ENCODE assay signal across 8 mouse cellular contexts in the genomic region with DNA sequence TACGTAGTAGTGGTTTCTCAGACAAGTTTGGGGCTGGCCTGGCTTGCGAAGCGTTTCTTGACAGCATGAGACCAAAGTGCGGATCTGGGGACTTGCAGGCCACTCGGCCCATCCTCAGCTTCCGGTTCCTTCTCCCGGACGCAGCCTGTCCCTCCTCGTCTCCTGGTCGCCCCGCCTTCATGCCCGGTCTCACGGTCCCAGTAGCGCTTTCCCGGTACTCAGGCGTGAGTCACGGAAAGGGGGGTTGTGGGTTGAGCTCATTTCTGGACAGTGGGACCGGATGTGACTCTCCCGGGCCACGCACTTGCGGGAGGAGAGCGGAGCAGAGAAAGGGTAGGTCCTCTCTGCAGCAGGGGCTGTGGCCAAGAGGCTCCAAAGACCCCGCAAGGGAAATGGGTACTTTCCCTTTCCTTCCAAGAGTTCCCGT. TPM values are rescaled to one million over a fixed set of nuclear protein-coding genes. Genes with fewer than 3 reads are reported as not detected.
A peak's percentile ranks its signal among the peaks of the same experiment; 100 is the strongest.
DNase-seq lines count a peak whose midpoint lies in the region; ATAC-seq and TF ChIP-seq lines count a peak whose summit lies in the region.

Gene Cfap126 (plus strand): TSS at position 46 of the 427 bp plus-strand sequence.

- H3K9me3 ChIP-seq in embryonic facial prominence, embryonic 12.5 days, result no peaks in the 10 kb centered on the region
- H3K9me3 ChIP-seq in limb, embryonic 13.5 days, result no peaks in the 10 kb centered on the region
- H3K9me3 ChIP-seq in midbrain, embryonic 14.5 days (ENCODE audit: control insufficient read depth, low read length), result no peaks in the 10 kb centered on the region

- TF ChIP-seq POLR2A in heart, adult 2 months (IDR thresholded peaks at IDR 0.05; ENCODE audit: insufficient read depth, low read depth, low read length), result peak; percentile 97
- TF ChIP-seq POLR2A in kidney, adult 2 months (IDR thresholded peaks at IDR 0.05; ENCODE audit: low read depth, low read length), result peak; percentile 34

- under 1% methylated on average over 24 of the region's 24 CpGs for WGBS in embryonic facial prominence, embryonic 12.5 days
- under 1% methylated on average over 24 of the region's 24 CpGs for WGBS in heart, adult 2 months
- 1% methylated on average over 24 of the region's 24 CpGs for WGBS in kidney, adult 2 months
- 1% methylated on average over 24 of the region's 24 CpGs for WGBS in limb, embryonic 13.5 days
- under 1% methylated on average over 24 of the region's 24 CpGs for WGBS in midbrain, embryonic 14.5 days

- TF ChIP-seq CTCF in heart, adult 2 months (IDR thresholded peaks at IDR 0.05), result no peak
- no peak for TF ChIP-seq CTCF in kidney, adult 2 months (conservative IDR thresholded peaks at IDR 0.05; ENCODE audit: insufficient read depth, insufficient read length, low read depth, low read length)

- H3K4me1 ChIP-seq in embryonic facial prominence, embryonic 12.5 days, result peaks cover 5% of the 10 kb centered on the region; the same call in 1 of the 2 replicates
- H3K4me1 ChIP-seq in heart, adult 2 months (ENCODE audit: control insufficient read depth, insufficient read depth, low read length), result peaks cover 3% of the 10 kb centered on the region
- peaks cover 3% of the 10 kb centered on the region; the same call in 1 of the 2 replicates for H3K4me1 ChIP-seq in kidney, adult 2 months (ENCODE audit: control insufficient read depth, insufficient read depth, low read length)
- peaks cover 9% of the 10 kb centered on the region for H3K4me1 ChIP-seq in limb, embryonic 13.5 days
- no peaks in the 10 kb centered on the region for H3K4me1 ChIP-seq in midbrain, embryonic 14.5 days (ENCODE audit: control insufficient read depth, insufficient read depth, low read length)

- peak; percentile 3; the same call in 1 of the 2 replicates for ATAC-seq in embryonic facial prominence, embryonic 12.5 days (ENCODE audit: insufficient number of reproducible peaks, insufficient read depth, low FRiP score, low TSS enrichment)
- ATAC-seq in limb, embryonic 13.5 days (ENCODE audit: low FRiP score, low read depth), result no peak
- ATAC-seq in midbrain, embryonic 14.5 days (ENCODE audit: low FRiP score, low TSS enrichment), result no peak

- H3K27ac ChIP-seq in embryonic facial prominence, embryonic 12.5 days, result peak within 1 kb of the TSS; percentile 63
- peak within 1 kb of the TSS; percentile 88 for H3K27ac ChIP-seq in heart, adult 2 months
- H3K27ac ChIP-seq in kidney, adult 2 months (ENCODE audit: insufficient read depth, low read depth, low read length), result peak within 1 kb of the TSS; percentile 91
- H3K27ac ChIP-seq in limb, embryonic 13.5 days, result peak within 1 kb of the TSS; percentile 56; the same call in 1 of the 2 replicates
- H3K27ac ChIP-seq in midbrain, embryonic 14.5 days (replicated peaks; ENCODE audit: low read depth, low read length), result no peak within 1 kb of the TSS; the same call in 1 of the 2 replicates

- peak; percentile 39; the same call in 1 of the 2 replicates for TF ChIP-seq EP300 in heart, adult 2 months (IDR thresholded peaks at IDR 0.05; ENCODE audit: insufficient read depth, low read depth, low read length)

- H3K4me3 ChIP-seq in embryonic facial prominence, embryonic 12.5 days, result peak within 1 kb of the TSS; percentile 55
- peak within 1 kb of the TSS; percentile 79 for H3K4me3 ChIP-seq in heart, adult 2 months
- H3K4me3 ChIP-seq in kidney, adult 2 months (ENCODE audit: insufficient read depth, low read depth, low read length), result peak within 1 kb of the TSS; percentile 82
- peak within 1 kb of the TSS; percentile 52 for H3K4me3 ChIP-seq in limb, embryonic 13.5 days
- H3K4me3 ChIP-seq in midbrain, embryonic 14.5 days (replicated peaks; ENCODE audit: low read depth, low read length), result peak within 1 kb of the TSS; percentile 44

- peak within 1 kb of the TSS; percentile 63 for H3K9ac ChIP-seq in embryonic facial prominence, embryonic 12.5 days
- peak within 1 kb of the TSS; percentile 68 for H3K9ac ChIP-seq in heart, adult 2 months (ENCODE audit: low read depth, low read length)
- H3K9ac ChIP-seq in limb, embryonic 13.5 days, result peak within 1 kb of the TSS; percentile 77
- H3K9ac ChIP-seq in midbrain, embryonic 14.5 days (replicated peaks; ENCODE audit: low read length), result peak within 1 kb of the TSS; percentile 45

- intact Hi-C loops in heart, adult 2 months (cut with DNase I), result loop anchor here (5.0 to 10.0 kb wide), 2 partner anchors 213 to 361 kb away; partner anchors contain the start of gene Dedd

- peak; percentile 68 for DNase-seq in layer of hippocampus, adult 11-12 months (ENCODE audit: low spot score)
- no peak for DNase-seq in layer of hippocampus, adult 9-10 months (ENCODE audit: low spot score)
- peak; percentile 87 to 93 for DNase-seq in heart, adult 2 months
- DNase-seq in kidney, adult 2 months, result peak; percentile 95
- DNase-seq in midbrain, embryonic 14.5 days, result peak; percentile 59
- DNase-seq in spleen, adult 18-20 months, result peak; percentile 50 to 55

- no peaks in the 10 kb centered on the region for H3K79me2 ChIP-seq in heart, adult 2 months (replicated peaks; ENCODE audit: control insufficient read depth, insufficient read depth, low read length)

- H3K36me3 ChIP-seq in embryonic facial prominence, embryonic 12.5 days, result no peaks in the 10 kb centered on the region
- H3K36me3 ChIP-seq in heart, adult 2 months (ENCODE audit: control insufficient read depth, insufficient read depth, low read length), result 0 out of 2 replicates have a peak, but pooled peaks cover 2% of the 10 kb centered on the region
- H3K36me3 ChIP-seq in kidney, adult 2 months (ENCODE audit: control insufficient read depth, insufficient read depth, low read length), result no peaks in the 10 kb centered on the region
- H3K36me3 ChIP-seq in limb, embryonic 13.5 days, result no peaks in the 10 kb centered on the region
- no peaks in the 10 kb centered on the region for H3K36me3 ChIP-seq in midbrain, embryonic 14.5 days (ENCODE audit: control insufficient read depth, insufficient read depth, low read length)

- no peaks in the 10 kb centered on the region for H3K27me3 ChIP-seq in embryonic facial prominence, embryonic 12.5 days
- H3K27me3 ChIP-seq in heart, adult 2 months (ENCODE audit: control insufficient read depth, insufficient read depth, low read length), result no peaks in the 10 kb centered on the region
- no peaks in the 10 kb centered on the region for H3K27me3 ChIP-seq in kidney, adult 2 months (replicated peaks; ENCODE audit: control insufficient read depth, insufficient read depth, low read length)
- H3K27me3 ChIP-seq in limb, embryonic 13.5 days, result no peaks in the 10 kb centered on the region
- H3K27me3 ChIP-seq in midbrain, embryonic 14.5 days (ENCODE audit: control insufficient read depth, insufficient read depth, low read length), result no peaks in the 10 kb centered on the region

- peak within 1 kb of the TSS; percentile 71 for H3K4me2 ChIP-seq in embryonic facial prominence, embryonic 12.5 days (replicated peaks)
- H3K4me2 ChIP-seq in limb, embryonic 13.5 days (replicated peaks), result peak within 1 kb of the TSS; percentile 69
- peak within 1 kb of the TSS; percentile 77 for H3K4me2 ChIP-seq in midbrain, embryonic 14.5 days (ENCODE audit: low read length)

RNA-seq across cellular contexts. Expression of gene Cfap126, which starts in this region (rescaled TPM):
- polyA plus RNA-seq in embryonic facial prominence, embryonic 12.5 days (2016; fragmentation: Nextera tagmentation; extraction: Ambion mirVana), result 1.4 and 1.8 TPM in 2 replicates
- total RNA-seq in heart, adult 2 months (2021), result under 1 TPM; 0.89 to 0.98 TPM
- polyA plus RNA-seq in heart, adult 2 months (2012; rRNA removed), result 2.1 and 6.3 TPM in 2 replicates
- polyA plus RNA-seq in kidney, adult 2 months (2012; rRNA removed), result 15.6 and 16.7 TPM in 2 replicates
- polyA plus RNA-seq in limb, embryonic 13.5 days (2015; fragmentation: Nextera tagmentation; extraction: Ambion mirVana), result 0.86 and 1.5 TPM in 2 replicates
- 2.7 and 4.2 TPM in 2 replicates for polyA plus RNA-seq in midbrain, embryonic 14.5 days (2014; fragmentation: Nextera tagmentation; extraction: Ambion mirVana)
